Comparison of ENCODE assay signal across 13 mouse cellular contexts in the genomic region with DNA sequence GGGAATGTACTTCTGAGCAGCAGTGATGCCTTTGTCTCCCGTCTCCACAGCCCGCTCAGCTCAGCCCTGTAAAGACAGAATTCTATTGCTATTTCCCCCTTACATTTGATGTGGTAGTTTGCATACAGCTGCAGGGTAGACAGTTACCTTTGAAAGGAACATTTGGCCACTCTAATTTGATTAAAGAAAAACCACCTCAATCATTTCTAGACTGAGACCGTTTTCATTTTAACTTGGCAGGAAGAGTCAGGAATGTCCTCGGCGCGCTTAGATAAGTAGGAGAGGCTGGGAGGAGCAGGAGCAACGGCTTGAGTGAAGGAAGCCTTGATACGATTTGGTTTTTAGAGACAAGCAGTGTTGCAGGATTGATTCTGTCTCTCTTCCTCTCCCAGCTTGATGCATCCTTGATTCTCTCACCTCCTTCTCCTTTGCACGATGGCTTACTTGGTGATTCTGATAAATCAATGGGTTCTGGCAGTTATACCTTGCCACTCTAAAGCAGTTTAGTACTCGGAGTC. TPM values are rescaled to one million over a fixed set of nuclear protein-coding genes. Genes with fewer than 3 reads are reported as not detected.
DNase-seq lines count a peak whose midpoint lies in the region; ATAC-seq lines count a peak whose summit lies in the region.
"Had no signal": no experiment of that assay in that cellular context is flagged by ENCODE, and none has a peak within 500 bp of the region (broad histone marks: within the 10 kb centered on the region; RNA-seq: fewer than 3 reads in every experiment).

No protein-coding gene starts in this region.

- no peak overlapping the region for H3K4me2 ChIP-seq in heart, embryonic 12.5 days
- no peak overlapping the region for H3K4me2 ChIP-seq in midbrain, embryonic 14.5 days (ENCODE audit: low read length)
- no peak overlapping the region for H3K4me2 ChIP-seq in midbrain, embryonic 11.5 days
- H3K4me2 ChIP-seq: hindbrain, embryonic 12.5 days; lung, embryonic 15.5 days had no signal

- ATAC-seq in heart, embryonic 12.5 days (ENCODE audit: insufficient number of reproducible peaks, low FRiP score) = no peak
- no peak for ATAC-seq in midbrain, embryonic 14.5 days (ENCODE audit: low FRiP score, low TSS enrichment)
- ATAC-seq in midbrain, embryonic 11.5 days (ENCODE audit: low FRiP score) = no peak
- peak; percentile 47 for ATAC-seq in inflammation-experienced regulatory T-cells, adult 6 months

- H3K9ac ChIP-seq in heart, embryonic 12.5 days = no peak overlapping the region
- no peak overlapping the region for H3K9ac ChIP-seq in midbrain, embryonic 14.5 days (replicated peaks; ENCODE audit: low read length)
- no peak overlapping the region for H3K9ac ChIP-seq in midbrain, embryonic 11.5 days (ENCODE audit: low read length)
- H3K9ac ChIP-seq: hindbrain, embryonic 12.5 days; lung, embryonic 15.5 days had no signal

- peaks cover 25% of the 10 kb centered on the region for H3K4me1 ChIP-seq in heart, embryonic 12.5 days (replicated peaks)
- peaks cover 3% of the 10 kb centered on the region; the same call in 1 of the 2 replicates for H3K4me1 ChIP-seq in heart, embryonic 10.5 days
- no peaks in the 10 kb centered on the region for H3K4me1 ChIP-seq in midbrain, embryonic 14.5 days (ENCODE audit: control insufficient read depth, insufficient read depth, low read length)
- no peaks in the 10 kb centered on the region for H3K4me1 ChIP-seq in midbrain, embryonic 11.5 days (ENCODE audit: control insufficient read depth, insufficient read depth, low read length)
- H3K4me1 ChIP-seq: hindbrain, embryonic 12.5 days had no signal

- no peak overlapping the region for H3K4me3 ChIP-seq in heart, embryonic 12.5 days
- no peak overlapping the region for H3K4me3 ChIP-seq in heart, embryonic 10.5 days
- no peak overlapping the region for H3K4me3 ChIP-seq in midbrain, embryonic 14.5 days (replicated peaks; ENCODE audit: low read depth, low read length)
- H3K4me3 ChIP-seq in midbrain, embryonic 11.5 days (ENCODE audit: low read depth, low read length) = no peak overlapping the region
- H3K4me3 ChIP-seq: erythroblast, embryonic 14.5 days; hindbrain, embryonic 12.5 days; lung, embryonic 15.5 days; megakaryocyte, embryonic 14.5 days had no signal

- no peaks in the 10 kb centered on the region for H3K9me3 ChIP-seq in heart, embryonic 12.5 days (replicated peaks)
- no peaks in the 10 kb centered on the region for H3K9me3 ChIP-seq in heart, embryonic 10.5 days
- no peaks in the 10 kb centered on the region for H3K9me3 ChIP-seq in midbrain, embryonic 14.5 days (ENCODE audit: control insufficient read depth, low read length)
- no peaks in the 10 kb centered on the region for H3K9me3 ChIP-seq in midbrain, embryonic 11.5 days (ENCODE audit: control insufficient read depth, low read length)
- H3K9me3 ChIP-seq: hindbrain, embryonic 12.5 days; lung, embryonic 15.5 days; megakaryocyte, embryonic 14.5 days had no signal

- no peak for DNase-seq in heart, embryonic 10.5 days (ENCODE audit: low spot score)
- peak; percentile 13 for DNase-seq in midbrain, embryonic 14.5 days
- no peak for DNase-seq in midbrain, embryonic 11.5 days (ENCODE audit: low spot score, missing footprints)
- DNase-seq in R1 (ENCODE audit: low read depth, low spot score) = peak; percentile 29
- no peak for DNase-seq in B cell, adult 2 months
- DNase-seq: kidney, postnatal 25 days; layer of hippocampus, adult 9-11 months had no signal

- H3K27me3 ChIP-seq in heart, embryonic 12.5 days (replicated peaks) = no peaks in the 10 kb centered on the region
- no peaks in the 10 kb centered on the region for H3K27me3 ChIP-seq in heart, embryonic 10.5 days (ENCODE audit: insufficient read depth, poor library complexity, severe bottlenecking)
- H3K27me3 ChIP-seq in midbrain, embryonic 14.5 days (ENCODE audit: control insufficient read depth, insufficient read depth, low read length) = no peaks in the 10 kb centered on the region
- no peaks in the 10 kb centered on the region for H3K27me3 ChIP-seq in midbrain, embryonic 11.5 days (ENCODE audit: control insufficient read depth, insufficient read depth, low read length)
- H3K27me3 ChIP-seq: hindbrain, embryonic 12.5 days; lung, embryonic 15.5 days; megakaryocyte, embryonic 14.5 days had no signal

- 62% methylated on average over 10 of the region's 10 CpGs for WGBS in heart, embryonic 12.5 days
- 66% methylated on average over 10 of the region's 10 CpGs for WGBS in heart, embryonic 10.5 days
- 59% methylated on average over 10 of the region's 10 CpGs for WGBS in midbrain, embryonic 14.5 days
- 83% methylated on average over 10 of the region's 10 CpGs for WGBS in midbrain, embryonic 11.5 days

- 0 out of 2 replicates have a peak overlapping the region, but pooled peaks have one; percentile 11 for H3K27ac ChIP-seq in heart, embryonic 12.5 days (ENCODE audit: poor library complexity, severe bottlenecking)
- H3K27ac ChIP-seq in heart, embryonic 10.5 days = no peak overlapping the region
- H3K27ac ChIP-seq in midbrain, embryonic 14.5 days (replicated peaks; ENCODE audit: low read depth, low read length) = no peak overlapping the region
- H3K27ac ChIP-seq in midbrain, embryonic 11.5 days (ENCODE audit: low read depth, low read length) = no peak overlapping the region
- H3K27ac ChIP-seq: hindbrain, embryonic 12.5 days; lung, embryonic 15.5 days had no signal

- H3K36me3 ChIP-seq in heart, embryonic 12.5 days = no peaks in the 10 kb centered on the region; the same call in 1 of the 2 replicates
- no peaks in the 10 kb centered on the region for H3K36me3 ChIP-seq in heart, embryonic 10.5 days
- H3K36me3 ChIP-seq in midbrain, embryonic 14.5 days (ENCODE audit: control insufficient read depth, insufficient read depth, low read length) = no peaks in the 10 kb centered on the region
- no peaks in the 10 kb centered on the region for H3K36me3 ChIP-seq in midbrain, embryonic 11.5 days (ENCODE audit: control insufficient read depth, insufficient read depth, low read length)
- H3K36me3 ChIP-seq: hindbrain, embryonic 12.5 days; lung, embryonic 15.5 days had no signal

RNA-seq across cellular contexts. Expression of a gene that starts 15.0 kb away (rescaled TPM):
- polyA plus RNA-seq in heart, embryonic 12.5 days (2016; fragmentation: Nextera tagmentation; extraction: Ambion mirVana) = 32.5 and 33.3 TPM in 2 replicates
- polyA plus RNA-seq in heart, embryonic 10.5 days (2016; fragmentation: Nextera tagmentation; extraction: Ambion mirVana) = 20.9 and 32.4 TPM in 2 replicates
- 8.7 and 15.9 TPM in 2 replicates for polyA plus RNA-seq in midbrain, embryonic 14.5 days (2014; fragmentation: Nextera tagmentation; extraction: Ambion mirVana)
- 13.4 and 15.3 TPM in 2 replicates for polyA plus RNA-seq in midbrain, embryonic 11.5 days (2014; fragmentation: Nextera tagmentation; extraction: Ambion mirVana)
- polyA plus RNA-seq in inflammation-experienced regulatory T-cells, adult 6 months (2017; shearing (Covaris generic)) = 10 to 100 TPM; 21.7 to 46.6 (median 26.3) TPM

Comparison
In these comparisons a context has a peak if more than half of its experiments do, and no peak if none do; other contexts are left out.
1. DNase-seq: peak in midbrain, embryonic 14.5 days (single experiment) and R1 (single experiment); none in heart, embryonic 10.5 days (single experiment), midbrain, embryonic 11.5 days (single experiment) and B cell, adult 2 months (0 of 2).